In genomic region chrX:13466681-13467080, GRCm38 (mm10) we compare ENCODE assay signal across 17 mouse cellular contexts. TPM values are rescaled to one million over a fixed set of nuclear protein-coding genes. Genes with fewer than 3 reads are reported as not detected.
DNase-seq lines count a peak whose midpoint lies in the region; ATAC-seq and TF ChIP-seq lines count a peak whose summit lies in the region.
"Had no signal": no experiment of that assay in that cellular context is flagged by ENCODE, and none has a peak within 500 bp of the region (broad histone marks: within the 10 kb centered on the region; RNA-seq: fewer than 3 reads in every experiment).

No protein-coding gene starts in this region.

- H3K27ac ChIP-seq in heart, embryonic 11.5 days (ENCODE audit: low read depth, low read length): no peak overlapping the region
- no peak overlapping the region for H3K27ac ChIP-seq in lung, embryonic 14.5 days (ENCODE audit: low read depth)
- no peak overlapping the region for H3K27ac ChIP-seq in hindbrain, embryonic 16.5 days (ENCODE audit: low read depth, low read length)
- H3K27ac ChIP-seq: embryonic facial prominence, embryonic 12.5 days; hindbrain, embryonic 15.5 days; limb, embryonic 12.5 days; midbrain, embryonic 13.5 days; neural tube, embryonic 12.5 days; stomach, embryonic 15.5 days had no signal

- no peaks in the 10 kb centered on the region for H3K27me3 ChIP-seq in heart, embryonic 11.5 days (ENCODE audit: control insufficient read depth, insufficient read depth, low read length)
- H3K27me3 ChIP-seq in lung, embryonic 14.5 days (ENCODE audit: insufficient read depth, low read length): no peaks in the 10 kb centered on the region
- no peaks in the 10 kb centered on the region for H3K27me3 ChIP-seq in hindbrain, embryonic 16.5 days (replicated peaks; ENCODE audit: control insufficient read depth, insufficient read depth, low read length)
- H3K27me3 ChIP-seq: hindbrain, embryonic 15.5 days; midbrain, embryonic 13.5 days; neural tube, embryonic 12.5 days; stomach, embryonic 15.5 days had no signal

- H3K9me3 ChIP-seq in heart, embryonic 11.5 days (replicated peaks; ENCODE audit: control insufficient read depth, low read length): no peaks in the 10 kb centered on the region
- H3K9me3 ChIP-seq in lung, embryonic 14.5 days (ENCODE audit: low read depth, low read length): no peaks in the 10 kb centered on the region
- no peaks in the 10 kb centered on the region for H3K9me3 ChIP-seq in hindbrain, embryonic 16.5 days (ENCODE audit: control insufficient read depth, low read length)
- H3K9me3 ChIP-seq: embryonic facial prominence, embryonic 12.5 days; hindbrain, embryonic 15.5 days; limb, embryonic 12.5 days; midbrain, embryonic 13.5 days; neural tube, embryonic 12.5 days; stomach, embryonic 15.5 days had no signal

- H3K4me3 ChIP-seq in heart, embryonic 11.5 days (ENCODE audit: low read depth, low read length): no peak overlapping the region
- H3K4me3 ChIP-seq in lung, embryonic 14.5 days (ENCODE audit: low read depth, low read length): no peak overlapping the region
- no peak overlapping the region for H3K4me3 ChIP-seq in hindbrain, embryonic 16.5 days (ENCODE audit: low read length)
- H3K4me3 ChIP-seq: embryonic facial prominence, embryonic 12.5 days; hindbrain, embryonic 15.5 days; limb, embryonic 12.5 days; midbrain, embryonic 13.5 days; neural tube, embryonic 12.5 days; stomach, embryonic 15.5 days had no signal

- peak; percentile 43 to 69 for DNase-seq in heart, adult 18-20 months
- DNase-seq in lung, embryonic 14.5 days: peak; percentile 35
- DNase-seq in lung, adult 18-20 months: no peak
- DNase-seq in cerebellum, postnatal 10 days: peak; percentile 62 to 70
- DNase-seq in heart, postnatal 4 days: peak; percentile 43
- DNase-seq in adrenal gland, postnatal 4 days (ENCODE audit: low spot score in 2 of 2): no peak
- DNase-seq: adrenal gland, postnatal 14 days; liver, postnatal 0 days; thymus, postnatal 25 days had no signal

- no peak for ATAC-seq in heart, embryonic 11.5 days (replicated peaks; ENCODE audit: insufficient number of reproducible peaks, low FRiP score, low TSS enrichment)
- ATAC-seq in lung, embryonic 14.5 days (ENCODE audit: insufficient read depth): no peak
- ATAC-seq in hindbrain, embryonic 16.5 days: no peak
- ATAC-seq: liver, postnatal 0 days; midbrain, embryonic 13.5 days had no signal

- no peak overlapping the region for H3K9ac ChIP-seq in heart, embryonic 11.5 days (ENCODE audit: low read depth, low read length)
- no peak overlapping the region for H3K9ac ChIP-seq in lung, embryonic 14.5 days
- H3K9ac ChIP-seq in hindbrain, embryonic 16.5 days (ENCODE audit: low read depth, low read length): no peak overlapping the region
- H3K9ac ChIP-seq: embryonic facial prominence, embryonic 12.5 days; hindbrain, embryonic 15.5 days; limb, embryonic 12.5 days; liver, postnatal 0 days; midbrain, embryonic 13.5 days; neural tube, embryonic 12.5 days; stomach, embryonic 15.5 days had no signal

- H3K4me1 ChIP-seq in heart, embryonic 11.5 days (ENCODE audit: control insufficient read depth, insufficient read depth, low read length): no peaks in the 10 kb centered on the region
- no peaks in the 10 kb centered on the region for H3K4me1 ChIP-seq in lung, embryonic 14.5 days (ENCODE audit: insufficient read depth)
- H3K4me1 ChIP-seq in hindbrain, embryonic 16.5 days (ENCODE audit: control insufficient read depth, insufficient read depth, low read depth, low read length): no peaks in the 10 kb centered on the region
- H3K4me1 ChIP-seq: embryonic facial prominence, embryonic 12.5 days; hindbrain, embryonic 15.5 days; limb, embryonic 12.5 days; midbrain, embryonic 13.5 days; neural tube, embryonic 12.5 days; stomach, embryonic 15.5 days had no signal

- no peak for TF ChIP-seq CTCF in lung, embryonic 14.5 days (IDR thresholded peaks at IDR 0.05; ENCODE audit: low read depth)

- WGBS in heart, embryonic 11.5 days (ENCODE audit: insufficient replicate concordance): 84% methylated on average over 2 of the region's 2 CpGs
- 77% methylated on average over 2 of the region's 2 CpGs for WGBS in lung, embryonic 14.5 days
- WGBS in hindbrain, embryonic 16.5 days: 91% methylated on average over 2 of the region's 2 CpGs

- H3K36me3 ChIP-seq in heart, embryonic 11.5 days (ENCODE audit: control insufficient read depth, insufficient read depth, low read length): no peaks in the 10 kb centered on the region
- no peaks in the 10 kb centered on the region for H3K36me3 ChIP-seq in lung, embryonic 14.5 days (ENCODE audit: insufficient read depth)
- no peaks in the 10 kb centered on the region for H3K36me3 ChIP-seq in hindbrain, embryonic 16.5 days (ENCODE audit: control insufficient read depth, insufficient read depth, low read length)
- H3K36me3 ChIP-seq: embryonic facial prominence, embryonic 12.5 days; hindbrain, embryonic 15.5 days; limb, embryonic 12.5 days; midbrain, embryonic 13.5 days; neural tube, embryonic 12.5 days; stomach, embryonic 15.5 days had no signal

- H3K4me2 ChIP-seq in heart, embryonic 11.5 days: no peak overlapping the region
- no peak overlapping the region for H3K4me2 ChIP-seq in lung, embryonic 14.5 days
- H3K4me2 ChIP-seq in hindbrain, embryonic 16.5 days (ENCODE audit: low read length): no peak overlapping the region
- H3K4me2 ChIP-seq: embryonic facial prominence, embryonic 12.5 days; hindbrain, embryonic 15.5 days; limb, embryonic 12.5 days; midbrain, embryonic 13.5 days; neural tube, embryonic 12.5 days; stomach, embryonic 15.5 days had no signal

RNA-seq across cellular contexts. Expression of gene Nyx, which starts 0.8 kb away (rescaled TPM):
- total RNA-seq in heart, adult 18-20 months (2021): under 1 TPM; 0.23 to 0.27 TPM
- 0.06 TPM in 1 of 2 replicates, not detected in the other for polyA plus RNA-seq in heart, embryonic 11.5 days (2014; fragmentation: Nextera tagmentation; extraction: Ambion mirVana)
- polyA plus RNA-seq in lung, embryonic 14.5 days (2014; fragmentation: Nextera tagmentation; extraction: Ambion mirVana): 0.03 and 0.05 TPM in 2 replicates
- under 1 TPM; 0.14 to 0.24 TPM for total RNA-seq in heart, postnatal 4 days (2021)
- polyA plus RNA-seq in hindbrain, embryonic 16.5 days (2015; fragmentation: Nextera tagmentation; extraction: Ambion mirVana): 0.24 and 0.27 TPM in 2 replicates
- total RNA-seq in adrenal gland, postnatal 4 days (2021): under 1 TPM; 0.22 to 0.25 TPM

Comparison
In these comparisons a context has a peak if more than half of its experiments do, and no peak if none do; other contexts are left out.
1. DNase-seq: peak in heart, adult 18-20 months (2 of 2), lung, embryonic 14.5 days (single experiment), cerebellum, postnatal 10 days (2 of 2) and heart, postnatal 4 days (single experiment); none in lung, adult 18-20 months (0 of 2) and adrenal gland, postnatal 4 days (0 of 2).